Mouse (Mus musculus): ENCODE measurements around the gene Celsr1. TPM values are rescaled to one million over a fixed set of nuclear protein-coding genes. Genes with fewer than 3 reads are reported as not detected.
A peak's percentile ranks its signal among the peaks of the same experiment; 100 is the strongest.

Celsr1 gene
- polyA plus RNA-seq, 1 experiment from 2014 or later, result 3.4 TPM

GRCm38 (mm10) chr15:85961131-85961530 is 72.4 kb downstream of the Celsr1 start:
- no peaks in the 10 kb centered on the region for H3K27me3 ChIP-seq (ENCODE audit: low read depth, poor library complexity, severe bottlenecking)
- no peaks in the 10 kb centered on the region; the same call in 1 of the 2 replicates for H3K9me3 ChIP-seq (replicated peaks)
- H3K4me1 ChIP-seq, result peaks cover 11% of the 10 kb centered on the region
- H3K4me3 ChIP-seq, result no peak overlapping the region
- peaks cover 79% of the 10 kb centered on the region for H3K36me3 ChIP-seq
- 80% methylated on average over 7 of the region's 7 CpGs for WGBS
- H3K27ac ChIP-seq (replicated peaks), result peak overlapping the region; percentile 28
- DNase-seq (ENCODE audit: low spot score), result no peak

GRCm38 (mm10) chr15:85956202-85956601 is 77.4 kb downstream of the Celsr1 start:
- peak overlapping the region; percentile 14; the same call in 1 of the 2 replicates for H3K27ac ChIP-seq (replicated peaks)
- no peaks in the 10 kb centered on the region for H3K27me3 ChIP-seq (ENCODE audit: low read depth, poor library complexity, severe bottlenecking)
- H3K4me3 ChIP-seq, result no peak overlapping the region
- H3K36me3 ChIP-seq, result peaks cover 78% of the 10 kb centered on the region
- 75% methylated on average over 6 of the region's 6 CpGs for WGBS
- H3K9me3 ChIP-seq (replicated peaks), result no peaks in the 10 kb centered on the region; the same call in 1 of the 2 replicates
- no peak for DNase-seq (ENCODE audit: low spot score)
- H3K4me1 ChIP-seq, result peaks cover 17% of the 10 kb centered on the region

GRCm38 (mm10) chr15:85953458-85953857 is 80.1 kb downstream of the Celsr1 start:
- Histone ChIP-seq H3K27me3 (ENCODE audit: low read depth, poor library complexity, severe bottlenecking) (no peaks in the 10 kb centered on the region), H3K4me3 (no peak overlapping the region), H3K36me3 (peaks cover 50% of the 10 kb centered on the region), H3K27ac (replicated peaks) (no peak overlapping the region), H3K4me1 (peaks cover 28% of the 10 kb centered on the region), H3K9me3 (replicated peaks) (no peaks in the 10 kb centered on the region; the same call in 1 of the 2 replicates)
- 87% methylated on average over 6 of the region's 6 CpGs for WGBS
- no peak for DNase-seq (ENCODE audit: low spot score)

- no peak for DNase-seq (ENCODE audit: low spot score)
- 80% methylated on average over 16 of the region's 16 CpGs for WGBS
- no peak overlapping the region for H3K4me3 ChIP-seq
- no peaks in the 10 kb centered on the region for H3K9me3 ChIP-seq (replicated peaks)
- H3K27me3 ChIP-seq (ENCODE audit: low read depth, poor library complexity, severe bottlenecking), result no peaks in the 10 kb centered on the region
- peaks cover 34% of the 10 kb centered on the region for H3K4me1 ChIP-seq
- no peak overlapping the region for H3K27ac ChIP-seq (replicated peaks)
- H3K36me3 ChIP-seq, result peaks cover 24% of the 10 kb centered on the region
These were observed 84.0 kb downstream of the Celsr1 start for GRCm38 (mm10) chr15:85949421-85950164.

GRCm38 (mm10) chr15:85947967-85948366 is 85.6 kb downstream of the Celsr1 start:
- Histone ChIP-seq H3K4me1 (peaks cover 34% of the 10 kb centered on the region), H3K9me3 (replicated peaks) (no peaks in the 10 kb centered on the region), H3K36me3 (peaks cover 14% of the 10 kb centered on the region), H3K27me3 (ENCODE audit: low read depth, poor library complexity, severe bottlenecking) (no peaks in the 10 kb centered on the region), H3K27ac (replicated peaks) (peak overlapping the region; percentile 79), H3K4me3 (peak overlapping the region; percentile 32; the same call in 1 of the 2 replicates)
- DNase-seq (ENCODE audit: low spot score), result peak; percentile 21
- WGBS, result 36% methylated on average over 8 of the region's 8 CpGs

GRCm38 (mm10) chr15:85947541-85947940 is 86.0 kb downstream of the Celsr1 start:
- H3K4me3 ChIP-seq, result peak overlapping the region; percentile 32; the same call in 1 of the 2 replicates
- peaks cover 12% of the 10 kb centered on the region for H3K36me3 ChIP-seq
- H3K9me3 ChIP-seq (replicated peaks), result no peaks in the 10 kb centered on the region
- H3K4me1 ChIP-seq, result peaks cover 34% of the 10 kb centered on the region
- DNase-seq (ENCODE audit: low spot score), result peak; percentile 34
- peak overlapping the region; percentile 79 for H3K27ac ChIP-seq (replicated peaks)
- no peaks in the 10 kb centered on the region for H3K27me3 ChIP-seq (ENCODE audit: low read depth, poor library complexity, severe bottlenecking)
- WGBS, result 29% methylated on average over 9 of the region's 9 CpGs

- H3K36me3 ChIP-seq, result peaks cover 77% of the 10 kb centered on the region
These were observed 97.9 kb downstream of the Celsr1 start for GRCm38 (mm10) chr15:85935627-85936049.

GRCm38 (mm10) chr15:85928161-85928560 is 105.4 kb downstream of the Celsr1 start:
- H3K27me3 ChIP-seq (ENCODE audit: low read depth, poor library complexity, severe bottlenecking), result no peaks in the 10 kb centered on the region

More at GRCm38 (mm10) chr15:85935627-85936049, 97.9 kb downstream of the Celsr1 start:
- Histone ChIP-seq H3K9me3 (replicated peaks) (no peaks in the 10 kb centered on the region), H3K27me3 (ENCODE audit: low read depth, poor library complexity, severe bottlenecking) (no peaks in the 10 kb centered on the region), H3K27ac (replicated peaks) (peak overlapping the region; percentile 66), H3K4me1 (peaks cover 14% of the 10 kb centered on the region), H3K4me3 (no peak overlapping the region)
- WGBS, result 33% methylated on average over 5 of the region's 5 CpGs
- DNase-seq (ENCODE audit: low spot score), result peak; percentile 27

GRCm38 (mm10) chr15:85921855-85922254 is 111.7 kb downstream of the Celsr1 start:
- no peak overlapping the region for H3K27ac ChIP-seq (replicated peaks)
- no peaks in the 10 kb centered on the region for H3K27me3 ChIP-seq (ENCODE audit: low read depth, poor library complexity, severe bottlenecking)
- H3K36me3 ChIP-seq, result peaks cover 95% of the 10 kb centered on the region
- DNase-seq (ENCODE audit: low spot score), result no peak
- no peaks in the 10 kb centered on the region for H3K9me3 ChIP-seq (replicated peaks)
- no peak overlapping the region for H3K4me3 ChIP-seq
- H3K4me1 ChIP-seq, result peaks cover 14% of the 10 kb centered on the region
- 91% methylated on average over 11 of the region's 11 CpGs for WGBS

More at GRCm38 (mm10) chr15:85928161-85928560, 105.4 kb downstream of the Celsr1 start:
- 84% methylated on average over 12 of the region's 12 CpGs for WGBS
- Histone ChIP-seq H3K4me3 (no peak overlapping the region), H3K4me1 (no peaks in the 10 kb centered on the region), H3K27ac (replicated peaks) (no peak overlapping the region), H3K36me3 (peaks cover 90% of the 10 kb centered on the region), H3K9me3 (replicated peaks) (no peaks in the 10 kb centered on the region)
- DNase-seq (ENCODE audit: low spot score), result no peak

GRCm38 (mm10) chr15:85919892-85920248 is 113.7 kb downstream of the Celsr1 start:
- WGBS, result 82% methylated on average over 8 of the region's 8 CpGs
- H3K4me3 ChIP-seq, result no peak overlapping the region
- DNase-seq (ENCODE audit: low spot score), result no peak
- H3K4me1 ChIP-seq, result peaks cover 14% of the 10 kb centered on the region
- H3K27ac ChIP-seq (replicated peaks), result 0 out of 2 replicates have a peak overlapping the region, but pooled peaks have one; percentile 7
- H3K27me3 ChIP-seq (ENCODE audit: low read depth, poor library complexity, severe bottlenecking), result no peaks in the 10 kb centered on the region
- H3K9me3 ChIP-seq (replicated peaks), result peaks cover 7% of the 10 kb centered on the region; the same call in 1 of the 2 replicates
- H3K36me3 ChIP-seq, result peaks cover 94% of the 10 kb centered on the region

- H3K4me1 ChIP-seq, result peaks cover 14% of the 10 kb centered on the region
- H3K27ac ChIP-seq (replicated peaks), result no peak overlapping the region
- H3K4me3 ChIP-seq, result no peak overlapping the region
- 66% methylated on average over 8 of the region's 8 CpGs for WGBS
- H3K27me3 ChIP-seq (ENCODE audit: low read depth, poor library complexity, severe bottlenecking), result no peaks in the 10 kb centered on the region
- H3K9me3 ChIP-seq (replicated peaks), result peaks cover 7% of the 10 kb centered on the region; the same call in 1 of the 2 replicates
- H3K36me3 ChIP-seq, result peaks cover 92% of the 10 kb centered on the region
- DNase-seq (ENCODE audit: low spot score), result no peak
These were observed 114.2 kb downstream of the Celsr1 start for GRCm38 (mm10) chr15:85919191-85919891.

- 30% methylated on average over 2 of the region's 2 CpGs for WGBS
- no peaks in the 10 kb centered on the region for H3K4me1 ChIP-seq
- no peaks in the 10 kb centered on the region for H3K27me3 ChIP-seq (ENCODE audit: low read depth, poor library complexity, severe bottlenecking)
- peak; percentile 84 for DNase-seq (ENCODE audit: low spot score)
- no peak overlapping the region for H3K27ac ChIP-seq (replicated peaks)
- H3K36me3 ChIP-seq, result peaks cover 81% of the 10 kb centered on the region
- peaks cover 7% of the 10 kb centered on the region; the same call in 1 of the 2 replicates for H3K9me3 ChIP-seq (replicated peaks)
- no peak overlapping the region for H3K4me3 ChIP-seq
These were observed 120.0 kb downstream of the Celsr1 start for GRCm38 (mm10) chr15:85913605-85914004.

- H3K9me3 ChIP-seq (replicated peaks), result no peaks in the 10 kb centered on the region
- H3K27me3 ChIP-seq (ENCODE audit: low read depth, poor library complexity, severe bottlenecking), result no peaks in the 10 kb centered on the region
- H3K36me3 ChIP-seq, result peaks cover 67% of the 10 kb centered on the region
- H3K4me1 ChIP-seq, result no peaks in the 10 kb centered on the region
- 76% methylated on average over 10 of the region's 10 CpGs for WGBS
- no peak for DNase-seq (ENCODE audit: low spot score)
- H3K4me3 ChIP-seq, result no peak overlapping the region
- no peak overlapping the region for H3K27ac ChIP-seq (replicated peaks)
These were observed 123.6 kb downstream of the Celsr1 start for GRCm38 (mm10) chr15:85909931-85910330.
